Mouse (Mus musculus): ENCODE results near the gene Stard3nl. TPM values are rescaled to one million over a fixed set of nuclear protein-coding genes. Genes with fewer than 3 reads are reported as not detected.
"Not testable (repeated sequence)": the region's sequence is repeated elsewhere in the genome, so short reads cannot be mapped to it uniquely, and the experiment has no call there.

Gene Stard3nl
- polyA plus RNA-seq, 2 experiments from 2014 or later, result 59.4 to 61.0 TPM

- no peak for ATAC-seq
Observed at GRCm38 (mm10) chr13:19381112-19381828, 14.3 kb downstream of the Stard3nl start.

- ATAC-seq, result no peak
Observed at GRCm38 (mm10) chr13:19379313-19379712, 16.3 kb downstream of the Stard3nl start.

DNA sequence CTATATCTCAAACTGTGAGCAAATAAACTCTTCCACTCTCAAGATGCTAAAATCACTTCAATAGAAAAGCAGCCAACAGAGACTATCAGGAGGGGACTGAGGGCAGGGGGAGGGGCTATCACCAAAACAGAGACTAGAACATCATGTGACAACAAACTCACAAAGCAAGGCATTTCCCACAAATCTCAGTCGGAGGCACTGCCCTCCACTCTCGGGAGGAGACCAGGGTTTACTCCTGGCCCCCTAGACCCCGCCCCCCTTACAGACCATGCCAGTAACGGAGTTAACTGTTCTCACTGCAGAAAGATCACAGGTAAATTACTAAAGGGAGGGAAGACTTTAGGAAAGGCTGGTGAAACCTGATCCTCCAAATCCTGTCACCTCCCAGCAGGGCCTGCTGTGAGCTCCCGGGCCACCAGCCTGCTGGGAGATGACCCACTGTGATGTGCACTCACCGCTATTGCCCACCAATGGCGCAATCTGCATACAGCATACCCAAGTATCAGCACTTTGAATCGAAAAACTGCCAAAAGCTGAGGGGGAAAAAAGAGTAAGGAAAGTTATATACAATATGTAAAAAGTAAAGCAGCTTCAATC lies 23.4 kb downstream of the Stard3nl start:
- ATAC-seq, result no peak

GRCm38 (mm10) chr13:19368817-19369216 lies 26.8 kb downstream of the Stard3nl start:
- no peak for ATAC-seq

GRCm38 (mm10) chr13:19367536-19367935 lies 28.1 kb downstream of the Stard3nl start:
- no peak for ATAC-seq

- no peak for ATAC-seq
Observed at GRCm38 (mm10) chr13:19366866-19367265, 28.7 kb downstream of the Stard3nl start.

GRCm38 (mm10) chr13:19365596-19365995 lies 30.0 kb downstream of the Stard3nl start:
- peak; percentile 84 for ATAC-seq

DNA sequence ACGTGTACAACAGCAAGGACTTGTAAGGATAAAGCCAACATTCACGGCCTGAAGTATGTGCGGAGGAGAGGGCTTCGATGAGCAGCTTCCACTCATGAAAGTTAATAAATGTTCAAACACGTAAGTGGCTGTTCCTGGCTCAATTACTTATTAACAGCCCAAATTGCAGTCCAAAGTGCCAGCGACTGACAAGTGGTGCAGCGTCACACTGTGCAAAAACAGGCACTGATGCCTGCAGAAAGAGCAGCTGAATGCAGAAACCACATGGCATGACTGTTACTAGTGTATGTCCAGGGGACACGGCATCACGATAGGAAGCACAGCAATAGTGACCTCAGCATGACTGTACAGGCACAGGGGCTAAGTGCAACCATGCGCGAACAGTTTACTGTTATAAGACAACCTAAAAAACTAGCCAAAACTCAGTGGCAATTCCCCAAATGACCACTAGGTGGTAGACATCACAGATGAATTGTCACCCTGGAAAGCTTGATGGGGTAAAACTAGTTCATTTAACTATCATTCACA lies 31.3 kb downstream of the Stard3nl start:
- ATAC-seq, result peak; percentile 52

- ATAC-seq, result no peak
Observed at GRCm38 (mm10) chr13:19362358-19362757, 33.2 kb downstream of the Stard3nl start.

DNA sequence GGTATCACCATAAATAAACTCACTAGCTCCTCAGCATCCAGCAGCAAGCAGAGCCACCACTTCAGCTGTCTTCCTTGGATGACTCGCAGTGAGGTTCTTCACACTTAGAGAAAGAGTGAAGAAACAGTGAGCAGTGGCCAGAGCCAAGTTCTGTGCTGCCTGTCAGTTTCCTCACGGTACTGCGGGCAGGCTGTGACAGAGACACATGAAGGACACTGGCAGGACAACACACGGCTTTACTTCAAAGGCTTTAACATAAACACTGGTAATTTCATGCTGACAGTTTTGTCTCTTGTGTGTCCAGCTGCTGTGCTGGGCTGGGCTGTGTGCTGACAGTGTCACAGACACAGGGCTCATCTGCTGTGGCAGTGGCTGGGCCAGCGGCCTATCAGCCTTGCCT lies 37.6 kb downstream of the Stard3nl start:
- no peak for ATAC-seq

DNA sequence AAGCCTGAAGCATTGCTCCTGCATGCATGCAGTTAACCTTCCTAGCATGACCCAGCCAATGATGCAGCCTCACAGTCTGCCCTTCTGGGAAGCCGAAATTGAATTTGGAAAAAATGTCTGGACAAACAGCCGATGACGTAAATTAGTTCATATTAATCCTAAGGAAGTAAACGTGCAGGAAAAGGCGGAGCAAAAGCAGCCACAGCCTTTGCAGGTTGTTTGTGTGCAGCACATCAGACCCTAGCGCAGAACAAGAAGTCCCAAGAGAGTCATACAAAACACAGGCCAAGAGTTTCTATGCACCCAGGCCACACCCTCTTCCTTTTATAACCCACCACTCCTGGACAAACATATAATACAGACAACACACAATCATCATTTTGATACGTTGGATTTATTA lies 38.3 kb downstream of the Stard3nl start:
- ATAC-seq, result no peak

DNA sequence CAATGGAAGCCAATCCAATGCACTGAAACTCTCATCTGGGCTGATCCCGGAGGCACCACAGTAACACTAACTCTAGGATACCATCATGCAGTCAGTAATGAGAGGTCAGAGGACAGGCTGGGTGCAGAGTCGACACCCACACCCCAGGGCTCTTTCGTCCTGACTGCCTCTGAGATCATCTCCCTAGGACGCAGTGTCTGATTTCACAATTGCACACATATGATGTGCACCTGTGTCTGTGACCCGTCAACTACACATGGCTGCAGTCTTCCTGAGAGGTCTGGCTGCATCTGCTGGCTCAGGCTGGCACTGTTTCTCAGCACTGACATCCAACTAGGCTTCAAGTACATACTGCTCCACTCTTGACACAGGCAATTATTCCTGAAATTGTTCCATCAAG lies 38.9 kb downstream of the Stard3nl start:
- peak; percentile 12 for ATAC-seq

DNA sequence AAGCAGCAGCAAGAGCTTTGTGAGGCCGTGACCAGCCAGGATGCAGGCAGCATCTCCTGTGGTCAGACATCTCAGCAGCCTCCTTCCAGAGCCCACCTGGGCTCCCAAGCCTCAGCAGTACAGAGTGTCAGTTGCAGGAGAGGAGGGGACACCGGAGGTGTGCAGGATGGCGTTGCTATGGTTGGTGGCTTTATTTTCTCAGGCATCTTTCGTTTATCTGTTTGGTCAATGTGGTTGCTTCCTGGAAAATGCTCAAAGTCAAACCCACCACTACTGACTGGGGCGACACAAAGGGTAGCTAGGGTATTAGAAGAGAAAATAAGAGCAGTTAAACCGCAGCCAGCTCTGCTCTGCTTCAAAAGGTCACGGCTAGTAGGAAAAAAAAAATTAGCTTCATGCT lies 39.5 kb downstream of the Stard3nl start:
- ATAC-seq, result peak; percentile 70

GRCm38 (mm10) chr13:19352795-19353194 lies 42.8 kb downstream of the Stard3nl start:
- ATAC-seq, result no peak

GRCm38 (mm10) chr13:19340356-19340755 lies 55.2 kb downstream of the Stard3nl start:
- ATAC-seq, result not testable (repeated sequence)

- not testable (repeated sequence) for ATAC-seq
Observed at GRCm38 (mm10) chr13:19336310-19336709, 59.3 kb downstream of the Stard3nl start.

Other genes with a start within 250 kb of the Stard3nl start
- under 1 TPM in 1 of 2 experiments, not detected in 1; 0.54 TPM for gene Epdr1, start 224.1 kb upstream of the Stard3nl start, polyA plus RNA-seq (2017; shearing (Covaris generic))
- not detected for gene Sfrp4, start 227.3 kb upstream of the Stard3nl start, polyA plus RNA-seq (2017; shearing (Covaris generic))

Data from activated CD4-positive, CD25-positive, alpha-beta regulatory T cell, adult 4 months (primary cell).